Mouse (Mus musculus) CH12.LX (cell line): ENCODE data around the gene Fyttd1. TPM values are rescaled to one million over a fixed set of nuclear protein-coding genes. Genes with fewer than 3 reads are reported as not detected.

ENCODE experiments used
- DNase-seq: peaks from one replicate; pipeline ENCODE4 v3.0.0-alpha.2; 2013; ENCODE audit errors: extremely low read depth
- H3K27ac ChIP-seq: 2 replicates; pipeline ENCODE4 v1.5.1; 2012; ENCODE audit warnings: low read depth, mild to moderate bottlenecking, control low read depth, moderate library complexity; ENCODE audit not compliant: insufficient read depth
- H3K27me3 ChIP-seq: replicated peaks from 2 replicates; pipeline ENCODE3; 2012; ENCODE audit warnings: inconsistent platforms
- H3K36me3 ChIP-seq, 2 experiments: replicated peaks in 1 of 2; 2 replicates each; pipeline versions ENCODE3 to v1.6.1; 2012; ENCODE audit warnings: inconsistent platforms in 1 of 2, low read length in 1 of 2, mild to moderate bottlenecking in 1 of 2, mixed read lengths in 1 of 2, moderate library complexity in 1 of 2; ENCODE audit not compliant: control insufficient read depth in 1 of 2, insufficient read depth in 1 of 2
- H3K4me1 ChIP-seq, 2 experiments: 2 replicates each; pipeline ENCODE4 v1.6.1; 2012; ENCODE audit warnings: inconsistent platforms in 1 of 2, moderate library complexity in 1 of 2; ENCODE audit not compliant: insufficient read depth in 2 of 2, control insufficient read depth in 1 of 2
- H3K4me2 ChIP-seq: 2 replicates; pipeline ENCODE4 v1.6.1; 2012; ENCODE audit warnings: low read depth, mild to moderate bottlenecking, control low read depth; ENCODE audit not compliant: poor library complexity, insufficient read depth, severe bottlenecking
- H3K4me3 ChIP-seq, 3 experiments: fragments of 150-350 bp in 1 of 3; sonication (generic) in 1 of 3; replicated peaks in 1 of 3; 2 replicates each; pipeline versions ENCODE3 to v1.5.1; 2011 to 2012; ENCODE audit warnings: low read depth in 2 of 3, low read length in 2 of 3, mild to moderate bottlenecking in 2 of 3, moderate library complexity in 2 of 3, control low read depth in 1 of 3, improper control_type of control experiment in 1 of 3, inconsistent platforms in 1 of 3, mixed read lengths in 1 of 3; ENCODE audit not compliant: poor library complexity in 1 of 3
- H3K79me2 ChIP-seq: replicated peaks from 2 replicates; pipeline ENCODE4 v1.6.1; 2012; ENCODE audit warnings: mild to moderate bottlenecking, moderate library complexity; ENCODE audit not compliant: control insufficient read depth, poor library complexity, insufficient read depth, severe bottlenecking; ENCODE audit errors: extremely low read depth
- H3K9ac ChIP-seq: 2 replicates; pipeline ENCODE4 v1.6.1; 2012; ENCODE audit warnings: low read depth, mild to moderate bottlenecking, control low read depth, moderate library complexity; ENCODE audit not compliant: insufficient read depth
- H3K9me3 ChIP-seq: replicated peaks from 2 replicates; pipeline ENCODE3; 2012; ENCODE audit warnings: low read length, inconsistent platforms, mixed read lengths
- BHLHE40 ChIP-seq: IDR thresholded peaks from 2 replicates; pipeline ENCODE4 v1.6.1; 2011; ENCODE audit warnings: mild to moderate bottlenecking, low read depth, low read length, improper control_type of control experiment
- CHD1 ChIP-seq: IDR thresholded peaks from 2 replicates; pipeline ENCODE4 v1.6.1; 2012; ENCODE audit warnings: low read depth, low read length, improper control_type of control experiment, inconsistent platforms
- E2F4 ChIP-seq: IDR thresholded peaks from 2 replicates; pipeline ENCODE4 v1.6.1; 2011; ENCODE audit warnings: low read depth, low read length, improper control_type of control experiment; ENCODE audit not compliant: insufficient replicate concordance
- ELF1 ChIP-seq: IDR thresholded peaks from 2 replicates; pipeline ENCODE4 v1.6.1; 2014; ENCODE audit warnings: low read depth, mild to moderate bottlenecking, inconsistent platforms, low read length, improper control_type of control experiment
- EP300 ChIP-seq: IDR thresholded peaks from 2 replicates; pipeline ENCODE4 v1.6.1; 2011; ENCODE audit warnings: low read length, improper control_type of control experiment
- ETS1 ChIP-seq: conservative IDR thresholded peaks from 2 replicates; pipeline ENCODE4 v1.6.1; 2012; ENCODE audit warnings: low read depth, mild to moderate bottlenecking, inconsistent platforms, low read length, improper control_type of control experiment, moderate library complexity
- GABPA ChIP-seq: IDR thresholded peaks from 2 replicates; pipeline ENCODE4 v1.6.1; 2012; ENCODE audit warnings: low read depth, low read length, improper control_type of control experiment, inconsistent platforms; ENCODE audit not compliant: insufficient replicate concordance
- HCFC1 ChIP-seq: IDR thresholded peaks from 2 replicates; pipeline ENCODE4 v1.6.1; 2012; ENCODE audit warnings: low read depth, mild to moderate bottlenecking, inconsistent platforms, low read length, improper control_type of control experiment
- IRF4 ChIP-seq: IDR thresholded peaks from 2 replicates; pipeline ENCODE4 v1.6.1; 2014; ENCODE audit warnings: low read depth, mild to moderate bottlenecking, inconsistent platforms, low read length, improper control_type of control experiment
- JUN ChIP-seq: IDR thresholded peaks from 2 replicates; pipeline ENCODE4 v1.6.1; 2011; ENCODE audit warnings: low read depth, mild to moderate bottlenecking, low read length, improper control_type of control experiment, moderate library complexity; ENCODE audit not compliant: insufficient read depth
- KAT2A ChIP-seq: IDR thresholded peaks from 2 replicates; pipeline ENCODE4 v1.6.1; 2012; ENCODE audit warnings: low read length, improper control_type of control experiment, inconsistent platforms; ENCODE audit not compliant: insufficient replicate concordance
- MAX ChIP-seq: IDR thresholded peaks from 2 replicates; pipeline ENCODE4 v1.6.1; 2011; ENCODE audit warnings: low read length, improper control_type of control experiment
- MAZ ChIP-seq: IDR thresholded peaks from 2 replicates; pipeline ENCODE4 v1.6.1; 2012; ENCODE audit warnings: low read depth, mild to moderate bottlenecking, inconsistent platforms, low read length, improper control_type of control experiment, moderate library complexity
- MXI1 ChIP-seq: IDR thresholded peaks from 2 replicates; pipeline ENCODE4 v1.6.1; 2011; ENCODE audit warnings: mild to moderate bottlenecking, low read depth, low read length, improper control_type of control experiment
- MYC ChIP-seq: IDR thresholded peaks from 2 replicates; pipeline ENCODE4 v1.6.1; 2011; ENCODE audit warnings: low read depth, mild to moderate bottlenecking, improper control_type of control experiment, low read length
- NELFE ChIP-seq: IDR thresholded peaks from 2 replicates; pipeline ENCODE4 v1.6.1; 2011; ENCODE audit warnings: low read depth, low read length, improper control_type of control experiment
- NRF1 ChIP-seq: IDR thresholded peaks from 2 replicates; pipeline ENCODE4 v1.6.1; 2014; ENCODE audit warnings: low read depth, mild to moderate bottlenecking, inconsistent platforms, low read length, improper control_type of control experiment, moderate library complexity
- PAX5 ChIP-seq: IDR thresholded peaks from 2 replicates; pipeline ENCODE4 v1.6.1; 2012; ENCODE audit warnings: low read length, inconsistent platforms, mixed read lengths
- POLR2A ChIP-seq: IDR thresholded peaks from 2 replicates; pipeline ENCODE4 v1.6.1; 2011; ENCODE audit warnings: low read depth, mild to moderate bottlenecking, improper control_type of control experiment, low read length
- POLR2AphosphoS2 ChIP-seq: IDR thresholded peaks from 2 replicates; pipeline ENCODE4 v1.6.1; 2011; ENCODE audit warnings: low read depth, low read length, improper control_type of control experiment
- RAD21 ChIP-seq: IDR thresholded peaks from 2 replicates; pipeline ENCODE4 v1.6.1; 2011; ENCODE audit warnings: low read depth, mild to moderate bottlenecking, low read length, improper control_type of control experiment, moderate library complexity
- RCOR1 ChIP-seq: conservative IDR thresholded peaks from 2 replicates; pipeline ENCODE4 v1.6.1; 2012; ENCODE audit warnings: low read depth, mild to moderate bottlenecking, inconsistent platforms, low read length, improper control_type of control experiment
- TBP ChIP-seq: conservative IDR thresholded peaks from 2 replicates; pipeline ENCODE4 v1.6.1; 2011; ENCODE audit warnings: low read depth, low read length, improper control_type of control experiment
- TCF12 ChIP-seq: IDR thresholded peaks from 2 replicates; pipeline ENCODE4 v1.6.1; 2014; ENCODE audit warnings: low read depth, mild to moderate bottlenecking, inconsistent platforms, low read length, improper control_type of control experiment
- UBTF ChIP-seq: IDR thresholded peaks from 2 replicates; pipeline ENCODE4 v1.6.1; 2012; ENCODE audit warnings: low read depth, mild to moderate bottlenecking, inconsistent platforms, low read length, improper control_type of control experiment, moderate library complexity
- USF1 ChIP-seq: IDR thresholded peaks from 2 replicates; pipeline ENCODE4 v1.6.1; 2014; ENCODE audit warnings: low read depth, mild to moderate bottlenecking, inconsistent platforms, low read length, improper control_type of control experiment
- USF2 ChIP-seq: conservative IDR thresholded peaks from 2 replicates; pipeline ENCODE4 v1.6.1; 2011; ENCODE audit warnings: low read depth, low read length, improper control_type of control experiment
- ZC3H11A ChIP-seq: IDR thresholded peaks from 2 replicates; pipeline ENCODE4 v1.6.1; 2012; ENCODE audit warnings: low read depth, mild to moderate bottlenecking, inconsistent platforms, low read length, improper control_type of control experiment
- ZKSCAN1 ChIP-seq: IDR thresholded peaks from 2 replicates; pipeline ENCODE4 v1.6.1; 2012; ENCODE audit warnings: low read depth, inconsistent platforms, low read length, improper control_type of control experiment, borderline replicate concordance
- ZMIZ1 ChIP-seq: IDR thresholded peaks from 2 replicates; pipeline ENCODE4 v1.6.1; 2012; ENCODE audit warnings: low read depth, mild to moderate bottlenecking, inconsistent platforms, low read length, improper control_type of control experiment
- ZNF384 ChIP-seq: IDR thresholded peaks from 2 replicates; pipeline ENCODE4 v1.6.1; 2012; ENCODE audit warnings: low read depth, low read length, improper control_type of control experiment, inconsistent platforms
- dilution Hi-C: fragments of 300-500 bp; cut with MboI; formaldehyde crosslinking; loops from 2 replicates; pipeline ENCODE4 v1.14.3; 2020; ENCODE audit warnings: low sequenced_read_pairs; ENCODE audit not compliant: extremely low pct_unique_long_range_greater_than_20kb, extremely low pct_ligation_motif_present
- in situ Hi-C: fragments of 300-500 bp; cut with MboI; formaldehyde crosslinking; loops from 3 replicates; pipeline ENCODE4 v1.14.3; 2019; ENCODE audit warnings: low sequenced_read_pairs, low pct_ligation_motif_present, low pct_unique_long_range_greater_than_20kb, mixed read lengths
- polyA plus RNA-seq: library from polyadenylated mRNA; unstranded; fragments of >175 nt; gene quantifications from 2 replicates; pipeline ENCODE4 v1.2.1, GENCODE M21; 2012; ENCODE audit warnings: low read depth; ENCODE audit not compliant: insufficient read length
- total RNA-seq, 2 experiments: library from RNA; depleted of rRNA; stranded (reverse); fragments of 300-350 nt in 1 of 2; fragments of >200 nt in 1 of 2; gene quantifications; 2 replicates each; pipeline ENCODE4 v1.2.3; 2012 to 2014

Gene Fyttd1
- total and polyA plus RNA-seq, 3 experiments: 148 to 264 (median 168) TPM

DNA sequence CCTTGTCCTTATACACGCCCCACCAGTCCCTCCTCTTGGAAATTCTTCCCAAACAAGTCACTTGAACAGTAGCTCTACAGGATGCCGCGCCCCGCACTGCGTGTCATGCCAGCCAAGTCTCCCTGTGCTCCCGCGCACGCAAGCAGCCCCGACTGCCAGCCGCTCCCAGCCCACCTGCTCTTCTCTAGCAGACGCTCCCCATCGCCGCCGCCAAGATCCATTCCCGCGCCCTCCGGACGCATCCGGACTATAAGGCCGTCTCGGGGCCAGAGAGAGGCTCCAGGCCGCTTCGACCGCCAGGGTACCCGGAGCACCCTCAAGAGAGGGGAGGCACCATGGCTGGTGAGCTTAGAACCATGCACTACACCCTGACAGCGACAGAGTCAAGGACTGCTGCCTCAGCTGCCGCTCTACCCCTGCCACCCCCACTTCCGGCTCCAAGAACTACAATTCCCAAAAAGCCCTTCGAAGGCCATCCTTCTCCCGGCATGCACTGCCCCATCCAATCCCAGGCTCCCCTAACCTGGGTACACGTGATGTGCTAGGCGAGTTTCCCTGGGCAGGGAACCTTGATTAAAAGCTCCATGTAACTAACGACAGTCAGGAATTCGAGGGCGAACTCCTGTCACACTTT, 9.3 kb upstream of the Fyttd1 start:
- peak overlapping the region; percentile 42 for H3K9ac ChIP-seq
- H3K4me3 ChIP-seq: peak overlapping the region; percentile 54 to 66 (median 57)
- in situ Hi-C loops (no loop called here), dilution Hi-C loops (no loop called here)
- H3K27me3 ChIP-seq: no peaks in the 10 kb centered on the region
- H3K4me2 ChIP-seq: peak overlapping the region; percentile 17
- 0 out of 2 replicates have a peak, but pooled peaks have one; percentile 56 for TF ChIP-seq MYC
- no peak for TF ChIP-seq E2F4
- peak; percentile 25 for TF ChIP-seq MXI1
- TF ChIP-seq UBTF: no peak
- TF ChIP-seq ZNF384: no peak
- no peak for TF ChIP-seq EP300
- TF ChIP-seq RCOR1: no peak
- peak; percentile 6; the same call in 1 of the 2 replicates for TF ChIP-seq GABPA
- TF ChIP-seq POLR2AphosphoS2: peak; percentile 46; the same call in 1 of the 2 replicates
- TF ChIP-seq ZMIZ1: no peak
- TF ChIP-seq JUN: no peak
- TF ChIP-seq USF1: peak; percentile 76
- no peak for TF ChIP-seq PAX5
- no peak for TF ChIP-seq ZKSCAN1
- no peak for TF ChIP-seq CHD1
- no peak for TF ChIP-seq IRF4
- peak; percentile 71; the same call in 1 of the 2 replicates for TF ChIP-seq NELFE
- TF ChIP-seq HCFC1: peak; percentile 97
- 0 out of 2 replicates have a peak, but pooled peaks have one; percentile 36 for TF ChIP-seq TBP
- peak; percentile 38; the same call in 1 of the 2 replicates for TF ChIP-seq USF2
- peak; percentile 94; the same call in 1 of the 2 replicates for TF ChIP-seq KAT2A
- no peak for TF ChIP-seq MAZ
- no peak for TF ChIP-seq ETS1
- TF ChIP-seq RAD21: no peak
- peak; percentile 97 for TF ChIP-seq ELF1
- peak; percentile 87 for TF ChIP-seq BHLHE40
- peak; percentile 54; the same call in 1 of the 2 replicates for TF ChIP-seq TCF12
- TF ChIP-seq MAX: peak; percentile 89
- TF ChIP-seq NRF1: peak; percentile 13; the same call in 1 of the 2 replicates
- TF ChIP-seq POLR2A: peak; percentile 64
- TF ChIP-seq ZC3H11A: no peak
- no peak overlapping the region for H3K27ac ChIP-seq
- peaks cover 0 to 13% of the 10 kb centered on the region in 2 experiments for H3K36me3 ChIP-seq
- peaks cover 26 to 89% of the 10 kb centered on the region in 2 experiments for H3K4me1 ChIP-seq
- H3K79me2 ChIP-seq: no peaks in the 10 kb centered on the region; the same call in 1 of the 2 replicates
- peak; percentile 71 for DNase-seq
- H3K9me3 ChIP-seq: no peaks in the 10 kb centered on the region
